Mouse (Mus musculus) left cerebral cortex, postnatal 36 days (tissue): ENCODE measurements around the gene Arhgap17. TPM values are rescaled to one million over a fixed set of nuclear protein-coding genes. Genes with fewer than 3 reads are reported as not detected.

Experiments used
- DNase-seq, 2 experiments: peaks; one replicate each; pipeline ENCODE4 v3.0.0; 2021 to 2022; ENCODE audit warnings: low spot score in 2 of 2, mixed read lengths in 1 of 2
- intact Hi-C: fragments of 180-260 bp; cut with DNase I; formaldehyde crosslinking; loops from one replicate; pipeline ENCODE4 v1.15.1; 2025
- total RNA-seq, 2 experiments: library from RNA; stranded (reverse); gene quantifications; 2 replicates each; pipeline ENCODE4 v1.2.3; 2021

Arhgap17 gene
- total RNA-seq, 2 experiments from 2014 or later, result 11.6 to 18.0 TPM

DNA sequence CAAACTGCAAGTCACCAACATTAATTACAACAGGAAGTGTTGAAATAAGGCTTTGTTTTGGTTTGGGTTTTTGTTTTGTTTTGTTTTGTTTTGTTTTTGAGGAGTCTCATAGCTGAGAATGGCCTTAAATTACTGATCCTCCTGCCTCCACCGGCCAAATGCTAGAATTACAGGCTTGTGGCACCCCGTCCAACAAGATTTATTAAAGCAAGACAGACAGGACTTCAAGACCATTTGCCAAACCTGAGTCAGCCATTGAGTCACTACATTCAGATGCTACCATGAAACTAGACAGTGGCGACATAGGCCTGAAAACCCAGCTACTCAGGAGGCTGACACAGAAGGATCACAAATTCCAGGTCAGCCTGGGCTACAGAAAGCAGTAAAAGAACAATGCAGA lies 1.8 kb upstream of the Arhgap17 start:
- DNase-seq, result no peak
- intact Hi-C loops, result no loop called here

DNA sequence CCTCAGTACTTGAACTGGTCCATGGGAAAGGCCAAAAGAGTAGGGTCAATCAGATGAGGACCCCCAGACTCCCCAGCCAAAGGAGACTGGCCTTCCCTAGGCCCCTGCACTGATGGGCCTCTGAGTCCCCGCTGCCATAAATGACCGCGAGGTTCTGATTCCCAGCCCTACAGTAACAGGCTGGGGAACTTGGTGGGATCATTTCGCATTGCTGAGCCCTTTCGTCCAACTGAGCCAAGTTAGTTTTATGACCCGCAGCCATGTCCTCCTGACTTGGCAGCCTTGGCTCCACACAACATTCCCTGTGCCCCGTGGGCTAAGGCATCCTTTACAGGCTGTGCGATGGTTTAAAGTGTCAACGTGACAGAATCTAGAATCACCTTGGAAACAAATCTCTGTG lies 985 bp upstream of the Arhgap17 start:
- DNase-seq, result no peak
- intact Hi-C loops, result no loop called here

DNA sequence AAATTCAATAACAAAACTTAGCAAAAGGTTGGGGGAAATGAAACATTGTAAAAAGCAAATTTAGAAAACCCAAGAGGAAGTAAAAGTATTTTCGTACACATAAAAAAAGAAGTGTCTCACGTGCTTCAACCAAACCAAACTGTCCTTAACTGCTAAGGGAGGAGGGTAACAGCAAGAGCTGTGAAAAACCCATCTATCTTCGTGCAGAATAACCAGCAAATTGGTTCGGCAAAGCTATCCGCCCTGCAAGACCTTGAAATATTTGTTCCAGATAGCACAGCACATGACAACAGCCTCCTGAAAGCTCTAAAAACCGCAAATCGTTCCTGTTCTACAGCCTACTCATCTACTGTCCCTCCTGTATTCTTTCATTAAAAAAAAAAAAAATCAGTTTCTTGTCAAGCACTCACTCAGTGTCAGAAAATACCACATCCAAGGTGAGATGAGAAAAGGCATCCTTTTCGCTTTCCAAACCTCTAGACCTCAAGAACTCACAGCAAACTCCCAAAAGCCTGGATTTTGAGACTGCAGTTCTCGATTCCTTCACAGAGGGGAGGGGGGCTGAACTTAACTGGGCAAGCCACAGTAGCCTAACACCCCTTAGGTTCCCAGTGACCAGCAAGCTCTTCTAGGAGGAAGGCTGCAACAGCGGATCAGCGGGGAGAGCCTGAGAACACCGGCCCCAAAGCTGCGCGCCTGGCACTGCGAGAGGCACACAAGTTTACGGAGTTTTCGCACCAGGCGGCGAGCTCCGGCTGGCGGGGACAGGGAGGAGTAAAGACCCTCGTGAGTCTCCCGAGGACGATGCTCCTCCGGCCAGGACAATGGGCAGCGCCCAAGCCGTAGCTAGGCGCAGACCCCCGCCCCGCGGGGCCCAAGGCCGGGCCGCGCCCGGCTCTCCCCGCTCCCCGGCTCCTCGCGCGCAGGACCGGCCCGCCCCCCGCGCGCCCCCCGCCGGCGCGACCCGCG lies 653 bp downstream of the Arhgap17 start:
- intact Hi-C loops, result loop anchor here (5.0 kb wide), 1 partner anchor 42 kb away; no protein-coding TSS in a partner anchor
- peak in 1 of 2 experiments; percentile 57 for DNase-seq

DNA sequence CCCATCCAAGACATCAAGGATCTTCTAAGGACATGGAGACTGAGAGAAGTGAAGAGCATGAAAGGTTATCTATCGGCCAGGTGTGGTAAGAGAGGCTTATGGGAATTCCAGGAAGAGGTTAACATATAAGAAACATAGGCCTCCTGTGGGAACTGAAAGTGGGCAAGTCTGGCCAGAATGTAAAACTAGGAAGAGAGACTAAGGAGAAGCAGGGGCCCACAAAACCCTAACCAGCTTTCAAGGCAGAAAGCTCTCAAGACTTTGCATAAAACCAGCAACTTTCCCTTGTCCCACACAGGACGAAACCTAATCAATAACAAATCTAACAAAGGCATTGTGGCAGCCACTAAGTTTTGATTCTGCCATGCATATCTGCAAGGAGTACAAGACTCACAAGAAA lies 1.5 kb downstream of the Arhgap17 start:
- DNase-seq, result no peak
- intact Hi-C loops, result loop anchor here (5.0 kb wide), 1 partner anchor 41 kb away; no protein-coding TSS in a partner anchor

DNA sequence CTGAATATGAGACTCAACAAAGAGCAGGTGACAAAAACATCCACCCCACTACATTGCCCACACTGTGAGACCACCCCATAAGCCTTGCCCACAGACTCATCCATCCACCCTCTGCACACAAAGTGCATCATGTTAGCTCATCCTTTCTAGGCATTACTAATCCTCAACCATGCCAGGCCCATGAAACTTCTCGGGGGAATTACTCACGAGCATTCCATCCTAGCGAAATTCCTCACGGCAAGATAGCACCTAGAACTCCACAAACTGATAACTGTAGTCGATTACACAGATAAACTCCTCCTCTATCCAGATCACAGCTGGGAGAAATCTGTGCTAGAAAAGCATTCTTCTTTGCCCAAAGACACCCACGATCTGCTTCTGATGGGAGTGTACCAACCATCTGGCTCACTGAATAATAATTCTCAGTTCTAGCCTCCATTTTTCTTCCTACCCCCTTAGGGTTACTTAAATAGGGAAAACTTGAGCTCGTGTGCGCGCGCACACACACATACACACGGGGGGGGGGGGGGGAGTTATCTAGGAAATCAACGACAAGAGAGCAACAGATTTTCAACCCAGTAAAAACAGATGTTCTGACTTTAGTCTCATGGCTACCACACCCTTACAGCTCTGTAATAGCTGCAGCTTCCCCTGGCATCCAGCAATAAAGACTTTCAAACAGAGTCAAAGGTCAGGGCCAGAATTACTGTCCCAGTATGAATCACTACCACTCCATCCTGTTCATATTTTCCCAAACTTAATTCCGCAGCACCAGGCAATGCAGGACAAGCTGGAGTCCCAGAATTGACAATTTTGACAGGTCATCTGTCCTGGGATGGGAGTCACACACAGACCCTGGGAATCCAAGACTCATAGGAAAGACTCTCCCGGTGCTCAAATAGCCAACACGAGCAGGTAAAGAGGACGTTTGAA lies 2.2 kb downstream of the Arhgap17 start:
- intact Hi-C loops, result loop anchor here (5.0 kb wide), 1 partner anchor 40 kb away; no protein-coding TSS in a partner anchor
- DNase-seq, result no peak

DNA sequence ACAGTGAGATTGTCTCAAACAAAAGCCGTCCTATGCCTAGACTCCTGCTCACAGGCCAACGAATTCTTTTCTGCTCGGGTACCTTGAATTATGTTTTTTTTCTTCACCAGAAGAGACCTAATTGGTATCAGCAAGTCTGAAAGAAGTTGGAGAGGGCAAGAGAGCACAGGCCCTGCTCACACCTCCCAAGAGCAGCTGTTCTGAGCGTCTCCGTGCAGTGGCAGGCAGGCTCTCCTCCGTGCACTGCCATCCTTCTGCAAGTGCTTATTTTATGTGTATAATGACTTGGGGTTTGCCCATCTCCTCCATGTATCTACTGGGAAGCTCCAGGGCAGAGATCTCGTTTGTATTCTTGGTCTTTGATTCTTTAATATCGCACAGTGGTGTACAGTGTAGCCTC lies 2.9 kb downstream of the Arhgap17 start:
- no peak for DNase-seq
- intact Hi-C loops, result loop anchor here (5.0 kb wide), 1 partner anchor 40 kb away; no protein-coding TSS in a partner anchor

DNA sequence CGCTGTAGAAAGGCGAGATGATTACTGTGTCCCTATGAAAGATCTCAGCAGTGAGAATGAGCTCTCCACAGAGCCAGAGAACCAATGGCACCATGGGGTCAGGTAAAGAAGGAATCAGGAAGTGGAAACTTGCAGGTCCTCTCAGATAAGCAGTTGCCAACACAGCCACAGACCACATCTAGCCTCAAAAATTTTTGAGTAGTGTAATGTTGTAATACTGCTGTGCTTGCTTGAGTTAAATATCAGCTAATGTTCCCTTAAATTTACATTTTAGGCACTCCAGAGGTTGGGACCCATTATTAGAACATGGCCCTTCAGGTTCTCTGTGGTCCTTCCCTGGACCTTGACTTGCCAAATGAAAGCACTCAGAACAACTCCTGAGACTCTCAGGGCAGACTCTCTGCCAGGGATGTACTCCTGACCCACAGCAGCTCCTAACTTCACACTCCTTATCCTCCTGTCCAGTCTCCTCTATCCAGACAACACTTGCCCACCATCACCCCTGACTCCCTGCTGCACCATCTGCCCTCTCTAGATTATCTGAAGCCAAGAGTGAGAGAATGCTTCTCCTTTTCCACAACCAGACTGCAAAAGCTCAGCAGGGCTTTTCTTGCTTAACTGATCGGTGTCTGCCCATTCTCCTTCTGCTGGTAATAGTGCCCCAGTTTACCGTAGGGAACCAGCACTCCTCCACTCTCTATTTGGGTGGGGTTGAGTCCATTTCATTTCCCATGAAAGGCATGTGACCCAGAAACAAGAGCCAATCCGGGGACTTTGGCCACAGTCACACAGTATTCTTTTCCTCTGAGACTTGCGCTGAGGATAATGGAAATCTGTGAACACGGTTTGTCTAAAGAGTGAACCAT lies 3.6 kb downstream of the Arhgap17 start:
- intact Hi-C loops, result loop anchor here (5.0 kb wide), 1 partner anchor 39 kb away; no protein-coding TSS in a partner anchor
- no peak for DNase-seq

DNA sequence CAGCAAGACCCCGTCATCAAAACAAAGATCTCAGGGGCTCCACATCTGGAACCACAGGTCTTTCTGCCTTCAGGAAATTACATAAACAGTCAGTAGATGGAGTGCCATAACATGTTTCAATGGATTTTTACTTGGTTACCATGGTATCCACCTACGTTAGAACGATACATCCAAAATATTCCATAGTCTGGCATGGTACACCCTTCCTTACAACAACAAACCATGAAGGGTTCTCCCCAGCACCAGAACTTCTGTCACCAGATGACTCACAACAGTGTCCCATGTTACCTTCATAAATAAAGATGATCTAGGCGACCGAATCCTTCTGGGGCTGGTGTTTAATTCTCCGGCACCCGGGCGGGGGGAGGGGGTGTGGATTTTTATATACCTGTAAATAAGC lies 5.7 kb downstream of the Arhgap17 start:
- DNase-seq, result no peak
- intact Hi-C loops, result no loop called here

DNA sequence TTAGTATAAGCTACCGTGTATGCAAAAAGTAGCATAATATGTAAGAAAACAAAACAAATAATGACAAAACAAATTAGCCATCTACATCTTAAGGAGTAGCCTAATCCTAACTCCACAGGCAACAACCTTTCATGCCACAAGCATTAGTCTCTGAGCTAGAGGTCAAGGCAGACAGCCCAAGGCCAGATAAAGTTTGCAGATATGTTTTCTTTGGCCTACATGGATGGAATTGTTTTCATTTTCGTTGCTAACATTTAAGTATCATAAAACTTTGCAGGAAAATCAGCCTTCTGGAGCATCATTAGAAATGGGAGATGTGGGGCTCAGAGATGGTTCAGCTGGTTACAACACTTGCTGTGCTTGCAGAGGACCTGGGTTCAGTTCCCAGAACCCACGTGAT lies 6.9 kb downstream of the Arhgap17 start:
- DNase-seq, result no peak
- intact Hi-C loops, result no loop called here

DNA sequence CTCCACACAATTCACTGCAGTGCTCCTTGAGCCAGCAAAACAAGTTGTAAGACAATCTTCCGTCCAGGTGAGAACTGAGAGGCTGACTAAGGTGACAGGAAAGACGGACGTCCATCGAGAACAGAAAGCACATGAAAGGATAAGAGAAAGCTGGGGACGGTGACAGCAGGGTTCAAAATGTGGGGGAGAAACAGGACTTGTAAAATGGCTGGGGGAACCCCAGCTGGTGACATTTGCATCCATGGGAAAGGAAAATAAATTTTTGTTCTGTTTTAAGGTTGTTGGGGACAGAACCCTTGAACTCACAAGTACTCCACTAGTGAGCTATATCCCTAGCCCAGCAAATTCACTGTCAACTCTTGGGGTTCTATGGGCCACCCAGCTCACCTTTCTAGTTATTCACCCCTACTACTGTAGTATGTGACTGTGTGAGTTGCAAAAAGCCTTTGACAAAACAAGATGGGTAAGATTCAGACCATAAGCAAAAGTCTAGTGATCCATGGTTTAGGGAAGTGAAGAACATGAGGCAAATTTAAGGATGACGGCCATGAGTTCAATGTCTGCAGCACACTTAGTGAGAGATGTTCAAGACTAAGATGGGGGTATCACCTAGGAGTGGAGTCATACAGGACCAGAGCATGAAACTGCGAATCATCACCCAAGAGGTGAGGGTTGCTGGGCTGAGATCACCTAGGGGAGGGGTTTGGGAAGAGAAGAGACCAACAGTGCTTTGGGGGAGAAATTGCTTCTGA lies 8.3 kb downstream of the Arhgap17 start:
- intact Hi-C loops, result no loop called here

DNA sequence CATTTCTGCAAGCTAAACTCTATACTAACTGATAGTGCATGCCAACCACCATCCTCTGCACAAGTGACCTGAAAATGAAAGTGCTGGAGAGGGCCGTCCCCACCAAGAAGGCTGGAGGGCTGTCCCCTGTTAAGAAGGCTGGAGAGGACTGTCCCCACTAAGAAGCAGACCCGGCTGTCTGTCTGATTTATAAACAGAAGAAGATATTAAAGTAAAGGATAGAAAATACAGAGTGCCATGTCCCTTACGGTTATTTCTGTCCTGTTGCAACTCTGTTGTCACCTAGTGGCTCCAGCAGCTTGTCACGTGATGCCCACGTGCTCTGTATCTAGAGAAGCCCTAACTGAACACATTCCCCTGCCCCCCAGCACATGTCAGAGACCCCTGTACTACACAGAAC lies 9.5 kb downstream of the Arhgap17 start:
- intact Hi-C loops, result no loop called here
- DNase-seq, result no peak

More for the DNA sequence above, 8.3 kb downstream of the Arhgap17 start:
- DNase-seq, result no peak

DNA sequence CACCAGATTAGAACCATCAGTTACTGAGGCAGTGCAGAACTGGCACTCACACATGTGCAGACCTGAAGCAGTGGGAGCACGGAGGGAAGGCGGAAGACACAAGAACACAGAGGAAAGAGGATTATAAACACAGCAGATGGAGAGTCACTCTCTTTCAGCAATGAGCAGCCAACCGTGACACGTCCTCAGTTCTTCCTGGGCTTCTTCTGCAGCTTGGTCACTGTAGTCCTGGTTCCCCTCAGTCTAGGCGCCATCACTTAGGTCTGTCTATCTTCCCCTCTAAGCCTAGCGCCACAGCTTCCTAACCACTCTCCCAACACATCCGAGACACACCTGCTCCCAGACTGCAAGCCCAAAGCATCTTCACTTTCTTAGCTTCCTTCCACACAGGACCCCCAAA lies 10.6 kb downstream of the Arhgap17 start:
- DNase-seq, result no peak
- intact Hi-C loops, result no loop called here

DNA sequence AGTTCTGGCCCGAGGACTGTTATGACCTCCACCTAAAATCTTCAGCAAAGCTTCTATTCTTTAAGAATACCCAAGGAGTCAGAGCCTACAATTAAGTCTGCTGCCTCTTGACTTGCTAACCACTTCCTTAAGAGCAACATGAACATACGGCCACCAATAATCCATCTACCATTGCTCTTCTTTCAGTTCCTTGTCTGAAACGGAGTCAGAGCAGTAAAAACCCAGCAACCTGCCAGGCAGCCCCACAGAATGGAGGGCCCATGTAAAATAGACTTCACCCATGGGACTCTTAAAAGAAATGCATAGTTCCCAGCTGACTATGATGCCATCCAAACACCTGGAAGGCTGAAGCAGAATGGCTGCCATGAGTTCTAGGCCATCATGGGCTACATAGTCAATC lies 13.6 kb downstream of the Arhgap17 start:
- intact Hi-C loops, result no loop called here
- DNase-seq, result no peak

DNA sequence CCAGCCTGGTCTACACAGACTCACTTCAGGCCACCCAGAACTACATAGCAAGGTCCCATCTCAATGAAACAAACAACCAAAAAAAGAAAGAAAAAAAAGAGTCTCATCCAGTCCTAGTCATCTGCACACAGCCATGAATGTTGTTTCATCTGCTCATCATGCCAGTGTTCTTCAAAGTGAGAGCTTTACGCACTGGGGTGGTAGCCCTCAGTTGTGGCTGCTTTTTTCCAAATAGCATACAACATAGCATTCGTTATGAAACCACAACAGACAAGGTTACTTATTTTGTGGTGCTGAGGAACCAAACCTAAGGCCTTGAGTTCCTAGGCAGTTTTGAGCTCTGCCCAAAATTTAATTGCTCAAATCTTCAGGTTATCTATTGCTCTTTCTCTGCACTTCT lies 14.9 kb downstream of the Arhgap17 start:
- intact Hi-C loops, result no loop called here
- DNase-seq, result no peak

DNA sequence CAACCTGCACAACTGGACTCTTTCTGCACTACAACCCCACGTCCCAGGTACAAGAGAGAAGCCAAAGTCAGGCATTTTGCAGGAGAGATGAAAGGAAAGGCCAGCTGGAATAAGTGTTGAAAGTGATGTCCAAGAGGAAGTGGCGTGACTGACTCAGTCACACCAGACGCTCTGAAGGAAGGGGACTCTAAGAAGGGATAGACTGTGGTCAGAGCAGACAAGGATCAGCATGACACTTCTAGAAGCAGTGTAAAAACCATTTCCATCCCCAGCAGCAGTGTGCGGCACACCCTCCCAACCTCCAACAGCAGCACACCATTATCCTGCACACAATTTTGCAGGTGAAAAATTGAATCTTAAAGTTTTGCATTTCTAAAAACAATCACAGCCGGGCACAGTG lies 15.3 kb downstream of the Arhgap17 start:
- intact Hi-C loops, result no loop called here
- DNase-seq, result no peak

DNA sequence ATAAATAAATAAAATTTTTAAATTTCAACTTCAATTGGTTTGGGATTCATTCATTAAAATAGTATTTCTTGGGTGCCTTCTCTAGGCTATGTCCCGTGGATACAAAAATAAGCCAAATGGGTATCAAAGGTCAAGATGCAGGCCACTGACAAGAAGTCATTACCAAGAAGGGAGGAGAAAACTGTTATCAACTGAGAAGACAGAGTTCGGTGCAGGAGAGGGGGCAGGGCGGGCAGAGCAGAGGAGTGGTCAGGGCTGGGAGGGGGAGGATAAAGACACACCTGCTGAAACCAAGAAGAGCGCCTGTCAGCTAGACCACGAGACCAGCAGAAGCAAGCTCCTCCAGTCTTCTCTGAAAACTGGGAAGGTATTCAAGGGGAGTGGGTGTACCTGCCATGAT lies 15.8 kb downstream of the Arhgap17 start:
- DNase-seq, result no peak
- intact Hi-C loops, result no loop called here

DNA sequence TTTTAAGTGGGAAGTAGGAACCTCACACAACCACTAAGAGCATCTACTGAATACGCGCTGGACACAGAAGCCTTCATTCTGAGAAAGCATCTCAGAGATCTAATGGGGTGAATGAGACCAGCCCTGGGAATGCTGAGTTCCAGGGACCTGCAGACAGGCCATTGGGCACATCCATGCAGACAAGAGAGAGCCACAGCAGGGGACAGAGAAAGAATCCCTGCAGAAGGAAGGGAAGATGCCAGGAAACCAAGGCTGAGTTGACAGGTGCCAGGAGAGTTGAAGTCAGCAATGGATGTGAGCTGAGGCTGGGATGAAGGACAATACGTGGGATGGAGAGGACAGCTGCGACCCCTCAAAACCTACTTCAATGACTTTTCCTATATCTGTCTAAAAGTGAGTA lies 16.6 kb downstream of the Arhgap17 start:
- intact Hi-C loops, result no loop called here
- no peak for DNase-seq

DNA sequence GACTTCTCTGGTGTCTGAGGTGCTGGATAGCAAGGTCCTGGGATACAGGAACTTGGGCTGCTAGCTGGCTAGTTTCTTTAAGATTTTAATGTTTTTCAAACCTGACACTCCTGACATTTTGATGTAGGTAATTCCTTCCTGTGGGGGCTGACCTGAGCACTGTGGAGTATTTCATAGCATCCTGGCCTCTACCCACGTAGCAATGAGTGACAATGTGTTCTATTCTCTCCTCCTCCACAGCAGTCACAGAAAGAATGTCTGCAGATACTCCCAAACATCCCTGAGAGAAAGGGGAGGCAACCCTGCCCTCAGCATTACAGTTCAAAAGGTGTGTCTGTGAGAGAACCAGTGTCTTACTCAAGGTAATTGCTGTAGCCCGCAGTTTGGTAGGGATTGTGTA lies 19.5 kb downstream of the Arhgap17 start:
- DNase-seq, result no peak
- intact Hi-C loops, result no loop called here

DNA sequence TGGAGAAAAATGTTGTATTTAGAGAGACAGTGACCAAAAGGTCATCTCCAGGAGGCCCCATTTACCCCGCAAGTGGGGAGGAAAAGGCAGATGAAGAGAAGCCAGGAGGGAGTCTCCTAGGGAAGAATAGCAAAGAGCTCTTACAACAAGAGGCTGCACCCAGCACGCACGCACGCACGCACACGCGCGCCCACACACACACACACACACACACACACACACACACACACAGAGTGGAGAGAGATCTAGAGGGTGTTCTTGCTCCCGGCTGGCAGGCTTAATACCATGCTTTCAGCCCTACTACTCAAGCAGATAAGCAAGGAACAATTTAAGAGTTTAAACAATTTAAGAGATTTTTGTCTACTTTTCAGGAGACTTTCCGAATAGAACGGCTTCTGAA lies 19.9 kb downstream of the Arhgap17 start:
- no peak for DNase-seq
- intact Hi-C loops, result no loop called here
